Mouse (Mus musculus): ENCODE results near the gene Ablim1.

Ablim1 gene

DNA sequence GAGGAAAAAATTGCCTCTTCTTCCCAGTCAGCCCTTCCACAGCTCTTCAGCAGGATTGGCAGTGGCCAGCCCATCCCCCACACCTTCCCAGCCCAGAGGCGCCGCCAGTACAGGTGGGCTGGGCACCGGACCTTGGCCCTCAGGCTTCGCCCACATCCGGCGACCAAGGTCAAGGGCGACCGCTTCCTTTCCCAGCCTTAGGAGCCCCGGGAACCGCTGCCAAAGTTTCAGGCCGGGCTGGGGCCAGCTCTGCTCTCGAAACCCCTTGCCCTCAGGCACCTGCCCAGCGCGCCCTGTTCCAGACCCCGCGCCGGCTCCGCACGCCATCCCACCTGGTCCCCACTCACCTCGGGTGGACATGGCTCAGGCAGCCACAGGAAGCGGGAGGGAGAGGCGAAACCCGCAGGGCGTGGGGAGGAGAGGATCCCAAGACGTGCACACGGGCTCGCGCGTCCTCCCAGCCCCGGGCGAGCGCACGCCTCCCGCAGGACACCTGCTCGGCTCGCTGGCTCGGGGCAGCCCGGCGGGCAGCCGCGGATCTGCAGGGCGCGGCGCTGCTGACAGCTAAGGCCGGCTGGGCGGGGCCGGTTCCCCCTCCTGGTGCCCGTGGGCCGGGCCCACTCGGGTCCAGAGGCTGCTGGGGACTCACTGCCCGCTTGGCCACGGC, at the start of gene Ablim1:
TSS of gene Ablim1 (minus strand) at position 574 of the 667 bp plus-strand sequence.
- DNase-seq (ENCODE audit: low read depth, low spot score): no peak

- DNase-seq (ENCODE audit: low read depth, low spot score): no peak
Measured at GRCm38 (mm10) chr19:57363538-57363937, 48.8 kb upstream of the Ablim1 start.

GRCm38 (mm10) chr19:57363076-57363475, 48.4 kb upstream of the Ablim1 start:
- no peak for DNase-seq (ENCODE audit: low read depth, low spot score)

DNA sequence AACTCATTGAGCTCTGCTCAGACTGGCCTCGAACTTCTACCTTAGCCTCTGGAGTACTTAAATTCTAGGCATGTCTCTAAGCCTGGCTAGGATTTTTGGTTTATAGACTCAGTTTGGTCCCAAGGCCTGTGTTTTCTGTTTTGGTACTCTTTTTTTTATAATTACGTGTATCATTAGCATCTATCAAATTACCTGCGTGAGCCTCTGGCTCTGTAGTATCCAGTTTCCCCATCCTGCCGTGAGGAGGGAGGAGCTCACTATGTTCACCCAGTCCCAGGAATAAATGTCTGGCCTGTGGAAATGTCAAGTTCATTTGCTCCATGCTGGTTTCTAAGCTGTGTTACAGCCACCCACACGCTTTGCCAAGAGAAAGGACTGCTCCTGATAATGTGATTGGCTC, 47.9 kb upstream of the Ablim1 start:
- no peak for DNase-seq (ENCODE audit: low read depth, low spot score)

- no peak for DNase-seq (ENCODE audit: low read depth, low spot score)
Measured at GRCm38 (mm10) chr19:57361939-57362307, 47.2 kb upstream of the Ablim1 start.

DNA sequence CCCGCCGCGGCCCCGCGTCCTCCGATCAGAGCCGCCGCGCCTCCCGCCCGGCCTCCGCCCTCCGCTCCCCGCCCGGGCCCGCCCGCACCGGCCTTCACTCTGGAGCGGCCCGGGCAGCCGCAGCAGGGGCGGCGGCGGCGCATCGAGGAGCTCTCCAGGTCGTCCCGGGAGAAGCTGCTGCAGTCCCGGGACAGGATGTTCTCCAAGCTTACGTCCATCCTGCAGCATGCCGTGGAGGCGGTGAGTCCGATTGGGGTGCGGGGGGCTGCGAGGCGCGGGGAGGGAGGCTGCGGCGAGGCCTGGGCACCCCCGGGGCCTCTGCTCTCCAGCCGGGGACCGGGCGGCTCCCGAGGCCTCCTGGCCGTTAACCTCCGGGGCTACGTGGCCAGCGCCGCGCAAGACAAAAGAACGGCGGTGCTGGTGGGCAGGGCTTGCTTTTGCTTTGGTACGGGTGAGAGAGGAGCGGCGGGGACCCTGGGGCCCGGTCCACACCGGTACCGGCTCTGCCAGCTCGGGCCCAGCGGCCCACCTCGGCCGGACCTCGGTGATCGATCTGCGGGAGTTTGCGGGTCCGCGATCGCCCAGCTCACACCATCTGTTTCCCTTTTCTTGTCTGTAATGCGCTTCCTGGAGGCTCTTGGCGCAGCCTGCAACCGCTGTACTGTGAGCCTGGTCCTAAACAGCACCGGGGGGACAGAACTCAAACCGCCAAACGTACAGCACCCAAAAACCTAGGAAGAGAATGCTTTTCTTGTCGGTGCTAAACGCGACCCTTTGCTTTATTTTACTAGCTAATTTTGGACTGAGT, 46.6 kb upstream of the Ablim1 start:
- DNase-seq (ENCODE audit: low read depth, low spot score): no peak

GRCm38 (mm10) chr19:57360341-57361130, 45.8 kb upstream of the Ablim1 start, which contains the start of gene Fam160b1:
Gene Fam160b1 (plus strand): TSS chr19:57360680.
- peak; percentile 89 for DNase-seq (ENCODE audit: low read depth, low spot score)

DNA sequence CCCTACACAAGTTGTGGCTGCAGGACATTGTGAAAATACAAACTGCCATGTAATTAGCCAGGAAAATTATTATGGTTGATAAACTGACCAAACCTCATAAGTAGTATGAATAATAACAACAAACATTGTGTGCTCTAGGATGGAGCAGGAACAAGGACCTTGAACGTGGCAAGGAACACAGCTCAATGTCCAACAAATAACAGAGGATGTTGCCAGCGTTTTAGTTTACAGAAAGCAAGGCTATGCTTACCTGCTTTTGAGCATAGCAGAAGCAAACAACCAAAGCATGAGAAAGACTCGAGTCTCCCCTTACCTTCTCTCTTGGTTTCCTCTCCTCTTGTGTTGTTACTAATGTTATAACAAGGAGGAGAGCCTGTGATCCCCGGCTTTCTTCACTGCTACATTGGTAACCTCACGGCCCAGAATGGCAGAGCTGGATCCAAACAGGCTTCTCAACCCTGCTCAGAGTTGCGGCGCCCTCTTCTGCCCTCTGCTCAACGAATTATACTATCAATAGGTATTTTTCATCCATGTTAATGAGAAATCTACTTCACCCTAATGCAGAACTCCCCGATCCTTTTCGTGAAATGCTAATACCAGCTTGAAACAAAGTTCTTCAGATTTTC, 45.1 kb upstream of the Ablim1 start:
- no peak for DNase-seq (ENCODE audit: low read depth, low spot score)

GRCm38 (mm10) chr19:57358836-57359598, 44.3 kb upstream of the Ablim1 start:
- no peak for DNase-seq (ENCODE audit: low read depth, low spot score)

DNA sequence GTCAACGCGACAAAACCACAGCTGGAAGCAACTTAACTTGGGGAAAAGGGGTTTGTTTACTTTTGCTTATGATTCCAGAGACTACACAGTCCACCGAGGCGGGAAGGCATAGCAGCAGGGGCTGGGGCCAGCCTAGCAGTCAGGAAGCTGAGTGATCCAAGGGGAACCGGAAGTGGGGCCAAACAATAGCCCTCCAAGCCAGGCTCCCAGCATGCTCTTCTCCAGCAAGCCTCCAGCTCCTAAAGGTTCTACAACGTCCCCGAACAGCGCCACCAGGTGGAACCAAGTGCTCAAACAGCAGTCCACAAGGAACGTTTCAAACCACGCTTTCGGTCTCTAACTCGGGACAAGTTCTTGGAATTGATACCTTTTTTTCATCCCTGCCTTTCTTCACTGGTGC, 43.6 kb upstream of the Ablim1 start:
- no peak for DNase-seq (ENCODE audit: low read depth, low spot score)

DNA sequence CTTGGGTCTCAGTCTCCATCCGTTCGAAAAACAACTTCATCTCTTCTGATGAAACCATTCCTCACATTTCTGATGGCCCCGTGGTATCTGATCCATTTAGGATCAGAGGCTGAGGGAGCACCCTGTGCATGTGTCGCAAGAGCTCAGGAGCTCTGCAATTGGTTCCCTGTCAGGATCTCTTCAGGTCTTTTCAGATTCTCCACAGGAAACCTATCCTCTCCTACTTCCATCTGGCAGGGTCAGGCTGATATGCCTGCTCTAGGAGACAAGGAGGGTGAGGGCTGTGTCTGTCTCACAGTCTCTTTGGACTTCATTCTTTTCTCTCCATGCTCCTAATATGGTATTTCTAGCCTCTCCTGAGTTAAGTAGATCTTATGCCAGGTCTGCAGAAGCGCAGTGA, 43.1 kb upstream of the Ablim1 start:
- no peak for DNase-seq (ENCODE audit: low read depth, low spot score)

DNA sequence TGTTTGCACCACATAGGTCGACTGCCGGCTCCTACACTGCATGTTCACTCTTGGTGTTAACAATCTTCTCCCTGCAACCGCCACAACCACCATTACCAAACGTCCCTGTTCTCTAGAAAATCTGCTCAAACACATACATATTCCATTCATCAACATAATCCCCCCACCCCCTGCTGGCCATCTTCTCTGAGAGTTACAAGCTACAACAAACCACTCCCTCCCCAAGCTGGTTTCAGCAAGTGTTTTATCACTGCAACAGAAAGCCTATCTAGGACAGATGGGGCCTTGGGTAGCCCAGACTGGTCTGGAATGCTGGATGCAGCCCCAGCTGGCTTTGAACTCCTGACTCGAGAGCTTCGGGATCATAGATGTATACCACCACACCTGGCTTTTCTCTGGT, 42.5 kb upstream of the Ablim1 start:
- DNase-seq (ENCODE audit: low read depth, low spot score): no peak

GRCm38 (mm10) chr19:57356273-57356672, 41.6 kb upstream of the Ablim1 start:
- DNase-seq (ENCODE audit: low read depth, low spot score): no peak

- no peak for DNase-seq (ENCODE audit: low read depth, low spot score)
Measured at GRCm38 (mm10) chr19:57355451-57356251, 40.9 kb upstream of the Ablim1 start.

DNA sequence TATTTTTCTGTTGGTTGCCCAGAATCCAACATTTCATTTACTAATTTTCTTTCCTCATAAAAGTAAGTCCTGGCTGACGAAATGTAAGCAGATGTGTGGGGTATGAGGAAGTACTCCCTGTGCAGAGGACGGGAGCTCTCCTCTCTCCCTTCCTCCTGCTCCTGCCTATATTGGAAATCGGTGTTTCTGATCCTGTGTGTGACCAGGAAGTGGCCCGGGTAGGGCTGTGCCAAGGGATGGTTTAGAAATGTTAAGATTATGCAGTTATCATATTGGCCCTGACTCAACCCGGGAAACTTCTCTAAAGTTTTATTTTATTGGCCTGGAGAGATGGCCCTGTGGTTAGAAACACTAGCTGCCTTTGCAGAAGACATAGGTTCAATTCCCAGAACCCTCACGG, 40.0 kb upstream of the Ablim1 start:
- DNase-seq (ENCODE audit: low read depth, low spot score): no peak

GRCm38 (mm10) chr19:57354050-57354449, 39.3 kb upstream of the Ablim1 start:
- no peak for DNase-seq (ENCODE audit: low read depth, low spot score)

DNA sequence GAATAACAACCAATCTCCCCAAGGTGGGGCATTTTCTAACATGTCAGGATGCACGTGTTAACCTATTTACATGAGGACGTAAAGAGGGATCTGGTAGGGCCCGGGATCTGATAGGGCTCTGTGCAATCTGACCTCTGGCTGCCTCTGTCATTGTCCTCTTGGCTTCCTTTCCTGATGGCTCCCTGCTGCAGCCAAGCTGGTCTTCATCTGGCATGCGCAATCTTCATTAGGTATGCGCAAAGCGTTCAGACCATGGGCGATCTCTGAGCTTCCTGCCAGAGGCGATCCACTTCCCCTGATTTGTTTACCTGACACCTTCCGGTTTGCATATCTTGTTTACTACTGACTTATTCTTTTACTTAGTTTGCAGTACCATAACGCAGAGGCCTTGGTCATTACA, 38.5 kb upstream of the Ablim1 start:
- DNase-seq (ENCODE audit: low read depth, low spot score): no peak

DNA sequence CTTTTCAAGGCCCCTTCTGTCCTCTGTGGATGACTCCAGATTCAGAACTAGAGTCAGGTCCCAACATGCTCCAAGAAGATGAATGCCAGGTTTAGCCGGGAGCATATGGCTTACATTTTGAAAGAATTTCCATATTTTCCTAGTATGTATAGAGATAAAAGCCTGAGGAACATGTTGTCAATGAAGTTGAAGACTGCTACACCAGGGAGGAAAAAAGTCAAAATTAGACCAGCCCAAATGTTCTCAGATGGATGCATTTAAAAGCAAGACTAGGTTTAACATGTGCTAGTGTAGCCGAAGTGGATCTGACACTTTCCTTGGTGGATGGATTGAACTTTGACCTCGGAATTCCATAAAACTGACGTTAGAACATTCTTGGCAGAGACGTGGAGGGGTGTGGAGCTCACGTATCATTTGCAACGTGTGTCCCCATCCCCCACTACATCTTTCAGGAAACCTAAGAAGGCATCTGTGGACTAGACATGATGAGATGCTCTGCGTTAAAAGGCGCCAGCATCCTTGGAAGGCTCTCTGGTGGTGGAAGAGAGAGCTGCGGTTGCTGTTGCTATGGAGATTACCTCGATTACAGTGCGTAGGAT, 37.7 kb upstream of the Ablim1 start:
- peak; percentile 67 for DNase-seq (ENCODE audit: low read depth, low spot score)

DNA sequence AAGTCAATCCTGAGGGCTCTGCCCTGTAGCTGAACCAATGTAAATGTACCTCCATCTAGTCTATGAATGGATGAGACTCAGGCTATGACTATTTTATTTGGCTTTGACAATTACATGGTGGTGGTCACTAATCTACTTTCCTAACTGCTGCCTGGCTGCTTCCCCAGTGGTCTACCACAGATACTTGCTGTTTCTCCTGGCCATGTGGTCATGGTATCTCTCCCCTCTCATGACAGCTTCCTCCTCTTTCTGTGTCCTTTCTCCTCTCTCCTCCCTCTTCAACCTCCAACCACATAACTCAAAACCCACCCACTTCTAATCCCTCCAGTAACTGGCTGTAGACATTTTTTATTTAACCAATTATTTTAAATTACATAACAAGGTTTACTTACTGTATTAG, 34.4 kb upstream of the Ablim1 start:
- DNase-seq (ENCODE audit: low read depth, low spot score): no peak

DNA sequence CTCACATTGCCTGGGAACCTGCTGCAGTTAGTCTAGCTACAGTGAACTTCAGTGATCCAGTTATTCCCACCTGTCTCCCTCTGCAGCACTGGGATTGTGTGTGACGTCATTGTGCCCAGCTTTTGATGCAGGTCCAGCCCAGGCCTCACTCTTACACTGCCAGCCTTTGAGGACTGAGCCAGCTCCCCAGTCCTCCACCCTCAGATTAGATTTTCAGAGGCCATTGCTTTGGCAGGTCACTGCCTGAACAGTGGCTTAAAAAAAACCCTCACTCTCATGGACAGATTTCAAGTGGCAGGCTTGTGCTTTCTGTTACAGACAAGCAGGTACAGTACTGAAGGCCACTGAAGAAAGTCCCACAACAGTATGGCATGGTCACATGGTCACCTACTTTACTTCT, 30.0 kb upstream of the Ablim1 start:
- no peak for DNase-seq (ENCODE audit: low read depth, low spot score)
